ENCODE assay signal across 8 mouse cellular contexts in genomic region chr4:108327730-108328484, GRCm38 (mm10). TPM values are rescaled to one million over a fixed set of nuclear protein-coding genes. Genes with fewer than 3 reads are reported as not detected.
A peak's percentile ranks its signal among the peaks of the same experiment; 100 is the strongest.
DNase-seq lines count a peak whose midpoint lies in the region; ATAC-seq and TF ChIP-seq lines count a peak whose summit lies in the region.

Coa7 (plus strand) TSS chr4:108328140.

- H3K4me3 ChIP-seq in gastrocnemius, adult 2 months = peak within 1 kb of the TSS; percentile 92
- H3K4me3 ChIP-seq in hindbrain, postnatal 0 days (ENCODE audit: low read length) = peak within 1 kb of the TSS; percentile 51
- peak within 1 kb of the TSS; percentile 99 for H3K4me3 ChIP-seq in megakaryocyte, embryonic 14.5 days (replicated peaks)

- peak; percentile 98 for DNase-seq in ZHBTc4 (ENCODE audit: low read depth, low spot score)
- DNase-seq in gastrocnemius, adult 2 months = peak; percentile 97
- DNase-seq in hindbrain, postnatal 0 days (ENCODE audit: low spot score) = peak; percentile 99
- peak; percentile 94 to 95 for DNase-seq in left cerebral cortex, adult 8-10 months (ENCODE audit: low spot score in 2 of 2)
- peak; percentile 97 to 98 for DNase-seq in right cerebral cortex, postnatal 10 days (ENCODE audit: low spot score in 2 of 2)
- DNase-seq in urinary bladder, postnatal 25 days (ENCODE audit: low spot score) = peak; percentile 97

- peak within 1 kb of the TSS; percentile 53 for H3K9ac ChIP-seq in hindbrain, postnatal 0 days (replicated peaks; ENCODE audit: low read length)

- no peaks in the 10 kb centered on the region for H3K4me1 ChIP-seq in hindbrain, postnatal 0 days (ENCODE audit: insufficient read depth, low read length)
- peaks cover 33% of the 10 kb centered on the region for H3K4me1 ChIP-seq in megakaryocyte, embryonic 14.5 days

- under 1% methylated on average over 45 of the region's 45 CpGs for WGBS in hindbrain, postnatal 0 days

- TF ChIP-seq CTCF in gastrocnemius, adult 2 months (IDR thresholded peaks at IDR 0.05) = no peak
- peak; percentile 29; the same call in 1 of the 2 replicates for TF ChIP-seq CTCF in hindbrain, postnatal 0 days (IDR thresholded peaks at IDR 0.05; ENCODE audit: low read depth)

- H3K4me2 ChIP-seq in hindbrain, postnatal 0 days (ENCODE audit: low read depth, low read length) = peak within 1 kb of the TSS; percentile 60

- H3K36me3 ChIP-seq in hindbrain, postnatal 0 days (ENCODE audit: insufficient read depth, low read length) = no peaks in the 10 kb centered on the region
- H3K36me3 ChIP-seq in megakaryocyte, embryonic 14.5 days (replicated peaks; ENCODE audit: low read length) = peaks cover 14% of the 10 kb centered on the region

- no peaks in the 10 kb centered on the region for H3K9me3 ChIP-seq in hindbrain, postnatal 0 days (ENCODE audit: low read length)
- H3K9me3 ChIP-seq in megakaryocyte, embryonic 14.5 days = 0 out of 2 replicates have a peak, but pooled peaks cover 3% of the 10 kb centered on the region

- intact Hi-C loops in gastrocnemius, adult 2 months (cut with DNase I) = loop anchor here (1.0 to 5.0 kb wide), 3 partner anchors 27 to 161 kb away; partner anchors contain the start of genes Echdc2 and Zyg11b

- H3K27ac ChIP-seq in gastrocnemius, adult 2 months = peak within 1 kb of the TSS; percentile 96
- peak within 1 kb of the TSS; percentile 93 for H3K27ac ChIP-seq in hindbrain, postnatal 0 days

- no peaks in the 10 kb centered on the region for H3K27me3 ChIP-seq in hindbrain, postnatal 0 days (ENCODE audit: insufficient read depth, low read length)
- no peaks in the 10 kb centered on the region for H3K27me3 ChIP-seq in megakaryocyte, embryonic 14.5 days (replicated peaks)

- ATAC-seq in common myeloid progenitor, adult 5-6 weeks (replicated peaks; ENCODE audit: low read depth, poor library complexity, severe bottlenecking) = peak; percentile 93
- ATAC-seq in hindbrain, postnatal 0 days = peak; percentile 97

RNA-seq across cellular contexts. Expression of gene Coa7, which starts in this region (rescaled TPM):
- total RNA-seq in common myeloid progenitor, adult 5-6 weeks (2017) = 6.2 and 35.8 TPM in 2 replicates
- 10 to 100 TPM; 33.6 to 35.8 TPM for total RNA-seq in gastrocnemius, adult 2 months (2021)
- 31.7 and 35.9 TPM in 2 replicates for total RNA-seq in hindbrain, postnatal 0 days (2014; rRNA removed)
- 50.8 and 54.2 TPM in 2 replicates for polyA plus RNA-seq in hindbrain, postnatal 0 days (2015; fragmentation: Nextera tagmentation; extraction: Ambion mirVana)
- 10 to 100 TPM; 25.7 to 32.0 (median 29.2) TPM for total RNA-seq in left cerebral cortex, adult 8-10 months (2022)
- polyA plus RNA-seq in megakaryocyte, embryonic 14.5 days (2012; ENCODE audit: insufficient read depth, low replicate concordance) = 5.0 TPM in 1 of 2 replicates, not detected in the other

Comparison
In these comparisons a context has a peak if more than half of its experiments do, and no peak if none do; other contexts are left out.
1. Peak in every context shown above with its lines: DNase-seq, ATAC-seq, H3K4me3 ChIP-seq and H3K27ac ChIP-seq.